Mouse (Mus musculus): ENCODE data around the gene Ppp1r3e. TPM values are rescaled to one million over a fixed set of nuclear protein-coding genes. Genes with fewer than 3 reads are reported as not detected.

The Ppp1r3e gene
- polyA plus RNA-seq, 1 experiment from 2014 or later = 2.0 TPM

- 3% methylated on average over 4 of the region's 4 CpGs for WGBS
- no peak overlapping the region for H3K4me3 ChIP-seq
- no peak overlapping the region for H3K9ac ChIP-seq
- H3K4me1 ChIP-seq = no peaks in the 10 kb centered on the region
- 0 out of 2 replicates have a peak, but pooled peaks have one; percentile 27 for ATAC-seq
- no peaks in the 10 kb centered on the region; the same call in 1 of the 2 replicates for H3K27me3 ChIP-seq
- no peak overlapping the region for H3K4me2 ChIP-seq
- H3K9me3 ChIP-seq (replicated peaks) = no peaks in the 10 kb centered on the region
- H3K36me3 ChIP-seq (ENCODE audit: poor library complexity, severe bottlenecking) = no peaks in the 10 kb centered on the region
- no peak overlapping the region for H3K27ac ChIP-seq
Observed at GRCm38 (mm10) chr14:54843461-54843860, 33.9 kb downstream of the Ppp1r3e start.

GRCm38 (mm10) chr14:54823716-54824115 lies 53.6 kb downstream of the Ppp1r3e start:
- Histone ChIP-seq H3K4me2 (no peak overlapping the region), H3K27me3 (no peaks in the 10 kb centered on the region), H3K36me3 (ENCODE audit: poor library complexity, severe bottlenecking) (no peaks in the 10 kb centered on the region), H3K9ac (no peak overlapping the region), H3K4me3 (no peak overlapping the region), H3K9me3 (replicated peaks) (no peaks in the 10 kb centered on the region), H3K4me1 (no peaks in the 10 kb centered on the region), H3K27ac (no peak overlapping the region)
- ATAC-seq = no peak
- WGBS = 86% methylated on average over 1 of the region's 1 CpGs

Other genes with a start within 250 kb of the Ppp1r3e start
- not detected in 2 replicates for gene Gm17606, start 236.6 kb downstream of the Ppp1r3e start, polyA plus RNA-seq (2015; fragmentation: Nextera tagmentation; extraction: Ambion mirVana)
- gene Cdh24, start 236.2 kb downstream of the Ppp1r3e start, polyA plus RNA-seq (2015; fragmentation: Nextera tagmentation; extraction: Ambion mirVana) = 7.1 and 8.0 TPM in 2 replicates
- 84.6 and 87.5 TPM in 2 replicates for gene 1700123O20Rik, start 191.3 kb downstream of the Ppp1r3e start, polyA plus RNA-seq (2015; fragmentation: Nextera tagmentation; extraction: Ambion mirVana)
- 191 and 216 TPM in 2 replicates for gene Acin1, start 190.6 kb downstream of the Ppp1r3e start, polyA plus RNA-seq (2015; fragmentation: Nextera tagmentation; extraction: Ambion mirVana)
- 0.15 TPM in 1 of 2 replicates, not detected in the other for gene Gm29776, start 178.7 kb downstream of the Ppp1r3e start, polyA plus RNA-seq (2015; fragmentation: Nextera tagmentation; extraction: Ambion mirVana)
- gene Cebpe, start 165.4 kb downstream of the Ppp1r3e start, polyA plus RNA-seq (2015; fragmentation: Nextera tagmentation; extraction: Ambion mirVana) = not detected in 2 replicates
- 3.2 and 3.5 TPM in 2 replicates for gene Slc7a8, start 95.6 kb downstream of the Ppp1r3e start, polyA plus RNA-seq (2015; fragmentation: Nextera tagmentation; extraction: Ambion mirVana)
- not detected in 2 replicates for gene Rnf212b, start 63.4 kb downstream of the Ppp1r3e start, polyA plus RNA-seq (2015; fragmentation: Nextera tagmentation; extraction: Ambion mirVana)
- 11.9 and 12.8 TPM in 2 replicates for gene Homez, start 6.6 kb downstream of the Ppp1r3e start, polyA plus RNA-seq (2015; fragmentation: Nextera tagmentation; extraction: Ambion mirVana)
- 3.4 and 4.1 TPM in 2 replicates for gene Bcl2l2, start 5.8 kb upstream of the Ppp1r3e start, polyA plus RNA-seq (2015; fragmentation: Nextera tagmentation; extraction: Ambion mirVana)
- 0.30 TPM in 1 of 2 replicates, not detected in the other for gene Gm20521, start 5.9 kb upstream of the Ppp1r3e start, polyA plus RNA-seq (2015; fragmentation: Nextera tagmentation; extraction: Ambion mirVana)
- gene Pabpn1, start 14.9 kb upstream of the Ppp1r3e start, polyA plus RNA-seq (2015; fragmentation: Nextera tagmentation; extraction: Ambion mirVana) = 167 and 171 TPM in 2 replicates
- 90.8 and 102 TPM in 2 replicates for gene Slc22a17, start 35.6 kb upstream of the Ppp1r3e start, polyA plus RNA-seq (2015; fragmentation: Nextera tagmentation; extraction: Ambion mirVana)
- gene Efs, start 48.6 kb upstream of the Ppp1r3e start, polyA plus RNA-seq (2015; fragmentation: Nextera tagmentation; extraction: Ambion mirVana) = 28.2 and 30.5 TPM in 2 replicates
- gene Il25, start 55.1 kb upstream of the Ppp1r3e start, polyA plus RNA-seq (2015; fragmentation: Nextera tagmentation; extraction: Ambion mirVana) = 0.23 and 0.52 TPM in 2 replicates
- gene Cmtm5, start 58.7 kb upstream of the Ppp1r3e start, polyA plus RNA-seq (2015; fragmentation: Nextera tagmentation; extraction: Ambion mirVana) = 0.69 and 0.85 TPM in 2 replicates
- gene Myh6, start 89.4 kb upstream of the Ppp1r3e start, polyA plus RNA-seq (2015; fragmentation: Nextera tagmentation; extraction: Ambion mirVana) = 0.32 and 0.91 TPM in 2 replicates
- not detected in 2 replicates for gene Gm17428, start 99.4 kb upstream of the Ppp1r3e start, polyA plus RNA-seq (2015; fragmentation: Nextera tagmentation; extraction: Ambion mirVana)
- 2.5 and 7.0 TPM in 2 replicates for gene Myh7, start 117.1 kb upstream of the Ppp1r3e start, polyA plus RNA-seq (2015; fragmentation: Nextera tagmentation; extraction: Ambion mirVana)
- gene Ngdn, start 137.9 kb upstream of the Ppp1r3e start, polyA plus RNA-seq (2015; fragmentation: Nextera tagmentation; extraction: Ambion mirVana) = 81.2 and 86.4 TPM in 2 replicates
- gene Zfhx2, start 214.8 kb upstream of the Ppp1r3e start, polyA plus RNA-seq (2015; fragmentation: Nextera tagmentation; extraction: Ambion mirVana) = 26.7 and 28.0 TPM in 2 replicates
- gene Thtpa, start 217.2 kb upstream of the Ppp1r3e start, polyA plus RNA-seq (2015; fragmentation: Nextera tagmentation; extraction: Ambion mirVana) = 39.0 and 42.0 TPM in 2 replicates
- 9.7 and 9.8 TPM in 2 replicates for gene Ap1g2, start 229.0 kb upstream of the Ppp1r3e start, polyA plus RNA-seq (2015; fragmentation: Nextera tagmentation; extraction: Ambion mirVana)
- 17.5 and 17.7 TPM in 2 replicates for gene Jph4, start 239.4 kb upstream of the Ppp1r3e start, polyA plus RNA-seq (2015; fragmentation: Nextera tagmentation; extraction: Ambion mirVana)